Mouse (Mus musculus): ENCODE data around the gene Bclaf1. TPM values are rescaled to one million over a fixed set of nuclear protein-coding genes. Genes with fewer than 3 reads are reported as not detected.
A peak's percentile ranks its signal among the peaks of the same experiment; 100 is the strongest.

Bclaf1 gene
- polyA plus RNA-seq, 1 experiment from 2014 or later: 174 TPM

DNA sequence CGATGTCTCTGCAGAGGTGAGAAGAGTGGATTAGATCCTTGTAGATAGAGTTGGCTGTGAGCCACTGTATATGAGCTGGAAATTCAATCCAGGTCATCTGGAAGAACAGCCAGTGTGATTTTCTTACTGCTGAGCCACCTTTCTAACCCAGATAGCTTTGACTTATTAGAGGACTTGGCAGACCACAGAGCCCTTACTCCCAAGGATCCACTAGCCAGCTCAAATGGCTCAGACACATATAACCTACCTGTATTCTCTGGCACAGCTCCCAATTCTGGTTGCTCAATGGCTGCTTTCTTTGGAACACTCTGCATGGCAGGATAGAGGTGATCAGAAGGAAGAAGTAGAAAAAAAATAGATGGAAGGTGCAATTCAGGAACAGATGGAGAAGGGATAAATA lies 33.5 kb downstream of the Bclaf1 start:
- H3K9me3 ChIP-seq (replicated peaks): no peaks in the 10 kb centered on the region

DNA sequence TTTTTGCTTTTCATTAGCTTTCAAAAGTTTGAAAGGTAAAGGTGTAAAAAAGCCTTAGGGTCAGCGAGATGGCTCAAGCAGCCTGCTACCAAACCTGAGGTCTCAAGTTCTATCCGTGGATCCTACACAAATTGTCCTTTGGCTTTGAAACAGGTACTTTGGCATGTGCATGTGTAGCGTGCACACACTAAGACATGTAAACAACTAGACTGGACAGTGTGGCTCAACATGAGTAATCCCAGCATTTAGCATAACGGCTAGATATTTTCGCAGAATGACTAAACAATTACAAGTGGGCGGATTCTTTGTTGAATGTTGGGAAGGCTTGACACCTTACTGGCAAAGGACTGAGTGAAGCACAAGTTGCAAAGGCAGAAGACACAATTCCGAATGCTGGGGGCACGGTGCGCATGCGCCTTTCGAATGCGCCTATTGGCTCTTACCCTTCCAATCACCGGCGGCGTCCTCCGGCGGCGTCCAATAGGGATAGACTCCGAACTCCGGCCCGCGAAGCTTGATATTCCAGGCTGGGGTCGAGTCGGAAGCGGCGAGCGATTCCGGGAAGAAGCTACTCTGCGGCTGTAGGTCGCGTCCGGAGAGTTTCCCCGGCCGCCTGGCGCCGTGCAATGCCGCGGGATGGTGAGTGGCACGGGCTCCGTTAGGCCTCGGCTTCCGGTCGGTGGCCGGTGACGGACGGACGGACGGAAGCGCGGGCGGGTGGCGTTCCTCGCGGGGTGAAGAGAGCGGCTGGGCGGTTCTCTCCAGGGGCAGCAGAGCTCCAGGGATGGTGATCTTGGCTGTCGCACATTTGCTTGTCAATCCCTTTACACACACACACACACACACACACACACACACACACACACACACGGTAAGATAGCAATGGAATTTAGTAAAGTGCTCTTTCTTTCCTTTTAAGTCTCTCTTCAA lies 35.3 kb downstream of the Bclaf1 start, which contains the start of gene Mtfr2:
Mtfr2 (plus strand) TSS at position 486 of the 930 bp plus-strand sequence.
- Histone ChIP-seq H3K36me3 (peaks cover 37% of the 10 kb centered on the region), H3K4me1 (peaks cover 8% of the 10 kb centered on the region; the same call in 1 of the 2 replicates), H3K27me3 (ENCODE audit: low read depth, poor library complexity, severe bottlenecking) (no peaks in the 10 kb centered on the region), H3K9me3 (replicated peaks) (no peaks in the 10 kb centered on the region), H3K4me3 (peak within 1 kb of the TSS; percentile 84), H3K27ac (peak within 1 kb of the TSS; percentile 90)
- WGBS: 2% methylated on average over 51 of the region's 58 CpGs
- peak; percentile 95 for DNase-seq (ENCODE audit: low spot score)

More for the DNA sequence above, 33.5 kb downstream of the Bclaf1 start:
- Histone ChIP-seq H3K27ac (no peak overlapping the region), H3K36me3 (peaks cover 52% of the 10 kb centered on the region), H3K4me3 (no peak overlapping the region), H3K4me1 (peaks cover 8% of the 10 kb centered on the region; the same call in 1 of the 2 replicates), H3K27me3 (ENCODE audit: low read depth, poor library complexity, severe bottlenecking) (no peaks in the 10 kb centered on the region)
- WGBS: 100% methylated on average over 1 of the region's 1 CpGs
- DNase-seq (ENCODE audit: low spot score): no peak

DNA sequence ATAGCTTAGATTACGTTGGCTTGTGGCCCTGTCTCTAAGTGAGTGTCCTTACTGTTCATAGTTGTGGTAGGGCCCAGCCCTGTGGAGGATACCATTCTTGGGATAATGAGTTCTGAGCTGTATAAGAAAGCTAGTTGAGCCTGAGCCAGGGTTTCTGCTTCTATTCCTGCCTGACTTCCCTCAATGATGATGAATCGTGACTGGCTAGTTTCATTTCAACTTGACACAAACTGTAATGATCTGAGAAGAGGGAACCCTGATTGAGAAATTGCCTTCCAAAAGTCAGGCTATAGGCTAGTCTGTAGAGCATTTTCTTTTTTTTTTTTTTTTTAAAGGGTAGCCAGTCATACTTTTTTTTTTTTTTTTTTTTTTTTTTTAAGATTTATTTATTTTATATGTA lies 36.6 kb downstream of the Bclaf1 start:
- 0 out of 2 replicates have a peak overlapping the region, but pooled peaks have one; percentile 84 for H3K4me3 ChIP-seq
- H3K9me3 ChIP-seq (replicated peaks): no peaks in the 10 kb centered on the region
- no peak for DNase-seq (ENCODE audit: low spot score)
- H3K36me3 ChIP-seq: peaks cover 27% of the 10 kb centered on the region
- H3K4me1 ChIP-seq: peaks cover 8% of the 10 kb centered on the region; the same call in 1 of the 2 replicates
- WGBS: 92% methylated on average over 2 of the region's 2 CpGs
- H3K27ac ChIP-seq: no peak overlapping the region
- no peaks in the 10 kb centered on the region for H3K27me3 ChIP-seq (ENCODE audit: low read depth, poor library complexity, severe bottlenecking)

DNA sequence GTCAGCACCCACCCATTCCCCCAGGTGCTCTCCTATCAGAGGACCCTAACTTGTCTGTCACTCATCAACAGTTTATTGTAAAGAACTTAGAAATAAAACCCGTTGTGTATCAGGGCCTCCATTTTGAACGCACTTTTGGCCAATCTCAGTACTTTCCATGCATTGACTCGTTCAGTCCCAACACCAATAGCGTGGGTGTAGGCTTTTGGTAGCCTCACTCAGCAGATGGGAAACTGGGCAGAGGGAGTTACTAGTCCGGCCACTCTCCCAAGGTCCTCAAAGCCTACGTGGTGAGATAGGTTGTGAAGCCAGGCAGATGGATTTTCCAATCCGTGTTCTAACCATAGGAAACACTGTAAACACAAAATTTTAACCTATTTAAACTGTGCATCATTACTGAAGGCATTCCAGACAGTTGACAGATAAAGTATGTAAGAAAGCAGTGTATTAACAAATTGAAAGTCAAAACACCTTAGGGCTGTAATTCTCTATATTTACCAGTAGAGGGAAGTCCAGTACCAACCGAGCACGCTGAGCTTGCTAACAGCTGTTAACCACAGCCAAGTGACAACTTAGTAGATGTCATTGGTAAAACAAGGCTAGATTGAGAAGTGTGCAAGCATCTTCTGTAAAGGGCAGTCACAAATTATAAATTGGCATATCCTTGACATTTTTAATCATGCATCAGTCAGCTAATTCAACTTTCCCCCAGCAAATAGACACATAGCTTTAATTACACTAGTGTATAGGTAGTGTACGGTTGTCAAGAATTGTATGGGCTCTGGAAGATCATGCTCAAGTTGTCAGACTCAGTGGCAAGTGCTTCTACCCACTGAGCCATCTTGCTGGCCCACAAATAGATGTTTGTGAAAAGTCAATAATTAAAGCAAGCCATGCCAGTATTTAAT lies 49.5 kb downstream of the Bclaf1 start:
- WGBS: 63% methylated on average over 10 of the region's 10 CpGs
- Histone ChIP-seq H3K4me3 (no peak overlapping the region), H3K27me3 (ENCODE audit: low read depth, poor library complexity, severe bottlenecking) (no peaks in the 10 kb centered on the region), H3K9me3 (replicated peaks) (no peaks in the 10 kb centered on the region), H3K27ac (no peak overlapping the region), H3K36me3 (peaks cover 36% of the 10 kb centered on the region), H3K4me1 (no peaks in the 10 kb centered on the region)
- DNase-seq (ENCODE audit: low spot score): no peak

DNA sequence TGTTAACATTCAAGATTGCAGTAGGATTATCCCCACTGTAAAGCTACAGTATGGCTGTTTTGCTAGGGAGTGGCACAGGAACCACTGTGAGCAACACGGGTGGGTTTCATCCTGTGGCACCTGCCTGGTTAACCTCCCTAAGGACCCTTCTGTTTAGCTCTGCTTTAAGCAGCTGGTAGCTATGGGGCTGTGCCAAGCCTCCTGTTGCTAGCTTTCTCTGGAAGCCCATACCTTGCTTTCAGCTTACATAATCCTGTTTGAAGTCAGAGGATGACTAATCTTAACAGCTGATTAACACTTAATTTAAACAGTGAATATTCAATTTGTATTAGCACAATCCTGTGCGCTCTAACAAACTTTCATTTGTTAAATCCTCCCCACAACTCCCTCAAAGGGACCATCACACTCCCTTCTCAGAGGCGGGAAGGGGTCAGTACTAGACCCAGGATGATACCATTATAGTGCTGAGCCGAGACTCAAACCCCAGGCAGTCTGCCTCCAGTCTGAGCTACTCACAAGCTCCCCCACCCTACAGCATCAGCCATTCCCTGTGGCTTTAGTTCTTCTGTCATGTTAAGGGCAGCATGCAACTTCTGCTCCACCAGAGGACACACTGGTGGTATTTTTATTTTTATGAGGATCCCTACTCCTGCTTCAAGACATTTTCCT lies 50.3 kb downstream of the Bclaf1 start:
- no peaks in the 10 kb centered on the region for H3K27me3 ChIP-seq (ENCODE audit: low read depth, poor library complexity, severe bottlenecking)
- H3K4me3 ChIP-seq: no peak overlapping the region
- no peak overlapping the region for H3K27ac ChIP-seq
- WGBS: 71% methylated on average over 4 of the region's 4 CpGs
- no peak for DNase-seq (ENCODE audit: low spot score)
- no peaks in the 10 kb centered on the region for H3K9me3 ChIP-seq (replicated peaks)
- H3K36me3 ChIP-seq: peaks cover 28% of the 10 kb centered on the region
- H3K4me1 ChIP-seq: no peaks in the 10 kb centered on the region

DNA sequence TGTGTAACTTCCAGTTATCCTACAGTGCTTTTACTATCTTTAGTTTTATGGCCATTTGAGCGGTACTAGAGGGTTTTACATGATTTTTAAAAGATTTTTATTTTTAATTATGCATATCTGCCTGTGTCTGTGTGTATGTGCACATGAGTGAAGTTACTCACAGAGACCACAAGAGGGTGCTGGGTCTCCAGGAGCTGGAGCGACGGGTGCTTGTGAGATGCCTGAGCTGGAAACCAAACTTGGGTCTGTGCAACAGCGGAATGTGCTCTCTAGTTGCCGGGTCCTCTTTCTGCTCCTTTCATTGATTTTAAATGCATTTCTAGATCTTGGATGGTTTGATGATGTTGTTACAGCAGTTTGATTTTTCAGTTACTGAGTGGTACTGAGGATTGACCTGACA lies 59.8 kb downstream of the Bclaf1 start:
- DNase-seq (ENCODE audit: low spot score): no peak
- H3K4me3 ChIP-seq: no peak overlapping the region
- H3K4me1 ChIP-seq: no peaks in the 10 kb centered on the region
- no peaks in the 10 kb centered on the region; the same call in 1 of the 2 replicates for H3K9me3 ChIP-seq (replicated peaks)
- WGBS: 98% methylated on average over 5 of the region's 5 CpGs
- no peaks in the 10 kb centered on the region for H3K27me3 ChIP-seq (ENCODE audit: low read depth, poor library complexity, severe bottlenecking)
- no peak overlapping the region for H3K27ac ChIP-seq
- no peaks in the 10 kb centered on the region for H3K36me3 ChIP-seq

DNA sequence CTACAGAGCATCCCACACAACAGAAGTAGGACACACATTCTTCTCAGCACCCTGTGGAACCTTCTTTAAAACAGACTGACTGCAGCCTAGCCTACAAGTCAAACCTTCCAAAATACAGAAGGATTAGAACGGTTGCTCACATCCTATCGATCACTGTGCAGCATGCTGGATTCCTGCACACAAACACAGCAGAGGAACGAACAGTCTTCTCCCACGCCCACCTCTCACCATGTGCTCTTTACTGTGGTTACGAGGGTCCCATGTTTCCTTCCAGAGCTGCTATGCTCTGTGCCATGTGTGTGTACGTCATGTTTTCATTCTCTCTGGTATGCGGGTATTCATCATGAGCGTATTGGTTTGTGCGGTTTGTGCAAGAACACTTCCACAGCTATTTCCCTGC lies 65.4 kb downstream of the Bclaf1 start:
- no peak for DNase-seq (ENCODE audit: low spot score)
- WGBS: 93% methylated on average over 9 of the region's 9 CpGs
- no peaks in the 10 kb centered on the region for H3K27me3 ChIP-seq (ENCODE audit: low read depth, poor library complexity, severe bottlenecking)
- no peaks in the 10 kb centered on the region for H3K36me3 ChIP-seq
- H3K27ac ChIP-seq: no peak overlapping the region
- H3K4me3 ChIP-seq: no peak overlapping the region
- peaks cover 4% of the 10 kb centered on the region; the same call in 1 of the 2 replicates for H3K4me1 ChIP-seq
- H3K9me3 ChIP-seq (replicated peaks): no peaks in the 10 kb centered on the region

DNA sequence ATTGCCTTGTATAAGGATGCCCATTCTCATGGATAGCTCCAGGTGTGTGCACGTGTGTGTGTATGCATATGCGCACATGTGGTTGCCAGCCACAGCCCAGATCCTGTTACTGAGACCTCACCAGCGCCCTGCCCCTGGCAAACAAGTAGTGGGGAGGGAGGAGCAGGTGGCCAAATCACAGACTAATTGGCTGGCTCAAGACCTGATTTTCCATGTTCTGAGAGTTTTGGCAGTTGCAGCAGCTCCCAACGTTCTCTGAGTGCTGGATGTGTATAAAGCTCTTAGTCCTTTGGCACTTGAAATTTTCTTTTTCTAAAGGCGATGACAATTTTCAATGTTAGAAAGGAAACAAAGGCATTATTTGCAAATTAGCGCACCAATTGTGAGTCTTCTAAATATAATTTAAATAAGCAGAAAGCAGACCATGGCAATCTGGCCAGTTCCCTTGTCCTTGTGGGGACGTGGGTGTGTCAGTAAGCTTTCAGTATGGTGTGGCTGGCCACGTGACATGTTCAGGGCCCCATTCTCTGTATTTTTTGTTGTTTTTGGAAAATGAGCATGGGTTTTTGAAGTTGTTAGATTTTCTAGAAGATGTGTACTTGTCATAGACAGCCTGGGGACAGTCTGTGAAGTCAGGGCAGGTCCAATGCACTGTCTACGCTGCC lies 66.9 kb downstream of the Bclaf1 start:
- no peak for DNase-seq (ENCODE audit: low spot score)
- Histone ChIP-seq H3K9me3 (replicated peaks) (no peaks in the 10 kb centered on the region), H3K4me3 (no peak overlapping the region), H3K4me1 (peaks cover 10% of the 10 kb centered on the region; the same call in 1 of the 2 replicates), H3K27me3 (ENCODE audit: low read depth, poor library complexity, severe bottlenecking) (no peaks in the 10 kb centered on the region), H3K36me3 (no peaks in the 10 kb centered on the region), H3K27ac (no peak overlapping the region)
- 84% methylated on average over 9 of the region's 9 CpGs for WGBS

DNA sequence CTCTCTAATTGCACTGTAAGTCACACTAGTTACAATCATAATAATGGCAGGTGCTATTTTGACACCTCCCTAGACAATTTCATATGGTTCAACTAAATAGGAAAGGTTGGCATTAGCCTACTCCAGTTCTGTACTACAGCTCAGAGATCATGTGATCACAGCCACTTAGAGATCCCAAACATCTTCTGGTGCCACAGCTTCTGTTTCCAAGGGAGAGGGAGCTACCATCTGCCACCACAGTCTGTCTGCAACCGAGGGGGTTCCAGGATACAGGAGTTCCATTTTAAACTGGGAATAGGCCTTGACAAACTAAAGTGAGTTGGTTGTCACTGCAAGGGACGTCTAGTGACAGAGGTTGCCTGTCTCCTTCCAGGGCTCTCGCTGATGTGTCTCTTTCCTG lies 68.5 kb downstream of the Bclaf1 start:
- H3K27ac ChIP-seq: no peak overlapping the region
- 88% methylated on average over 3 of the region's 3 CpGs for WGBS
- DNase-seq (ENCODE audit: low spot score): no peak
- H3K27me3 ChIP-seq (ENCODE audit: low read depth, poor library complexity, severe bottlenecking): no peaks in the 10 kb centered on the region
- H3K36me3 ChIP-seq: no peaks in the 10 kb centered on the region
- H3K4me3 ChIP-seq: no peak overlapping the region
- H3K4me1 ChIP-seq: peaks cover 10% of the 10 kb centered on the region; the same call in 1 of the 2 replicates
- H3K9me3 ChIP-seq (replicated peaks): no peaks in the 10 kb centered on the region

DNA sequence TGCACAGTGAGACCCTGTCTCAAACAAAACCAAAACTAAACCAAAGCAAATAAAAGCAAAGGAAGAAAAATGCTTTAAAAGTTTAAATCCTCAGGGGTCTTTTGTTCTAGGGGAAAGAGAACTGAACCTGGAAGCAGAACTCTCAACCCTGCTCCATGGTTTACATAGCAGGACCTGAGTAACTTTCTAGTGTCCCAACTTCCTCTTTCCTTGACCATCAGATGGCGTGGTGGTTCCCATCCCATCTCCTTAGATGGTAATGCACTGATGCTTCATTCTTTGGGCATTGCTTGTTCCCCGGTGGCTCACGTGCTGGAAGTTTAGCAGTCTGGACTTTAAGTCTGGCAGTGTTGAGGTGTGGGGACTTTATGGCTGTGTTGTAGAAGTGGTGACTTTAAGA lies 69.1 kb downstream of the Bclaf1 start:
- no peaks in the 10 kb centered on the region for H3K36me3 ChIP-seq
- H3K27me3 ChIP-seq (ENCODE audit: low read depth, poor library complexity, severe bottlenecking): no peaks in the 10 kb centered on the region
- 75% methylated on average over 3 of the region's 3 CpGs for WGBS
- no peak overlapping the region for H3K27ac ChIP-seq
- peaks cover 10% of the 10 kb centered on the region; the same call in 1 of the 2 replicates for H3K4me1 ChIP-seq
- DNase-seq (ENCODE audit: low spot score): no peak
- H3K4me3 ChIP-seq: no peak overlapping the region
- no peaks in the 10 kb centered on the region for H3K9me3 ChIP-seq (replicated peaks)

DNA sequence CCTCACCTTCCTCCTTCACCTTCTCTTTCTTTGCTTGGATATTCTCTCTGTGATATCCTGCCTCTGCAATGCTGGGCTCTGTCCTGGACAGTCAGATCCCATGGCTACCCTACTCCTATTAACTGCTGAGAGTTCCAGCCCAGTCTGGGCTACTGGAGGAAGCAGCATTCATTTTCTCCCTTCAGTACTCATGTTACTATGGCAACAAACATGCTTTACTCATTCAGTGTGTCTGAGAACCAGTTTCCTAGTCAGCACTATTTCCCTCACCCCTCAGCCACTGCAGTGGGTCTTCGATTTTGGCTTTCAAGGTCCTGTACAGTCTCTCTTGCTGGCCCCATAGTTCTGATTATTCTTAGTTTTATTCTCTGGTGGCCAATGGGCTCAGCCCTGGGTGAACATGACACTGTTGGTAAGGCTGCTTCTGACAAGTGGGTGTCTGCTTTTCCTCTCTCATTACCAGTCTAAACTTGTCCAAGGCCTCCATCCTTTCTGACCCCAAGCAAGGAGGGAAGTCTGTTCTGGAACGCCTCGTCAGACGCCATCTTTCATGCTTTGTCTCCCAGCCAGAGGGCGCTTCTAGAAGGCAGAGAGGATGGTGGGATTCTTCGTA lies 70.6 kb downstream of the Bclaf1 start:
- H3K9me3 ChIP-seq (replicated peaks): no peaks in the 10 kb centered on the region
- no peak overlapping the region for H3K27ac ChIP-seq
- H3K4me3 ChIP-seq: no peak overlapping the region
- H3K36me3 ChIP-seq: no peaks in the 10 kb centered on the region
- DNase-seq (ENCODE audit: low spot score): no peak
- 82% methylated on average over 6 of the region's 6 CpGs for WGBS
- peaks cover 10% of the 10 kb centered on the region; the same call in 1 of the 2 replicates for H3K4me1 ChIP-seq
- no peaks in the 10 kb centered on the region for H3K27me3 ChIP-seq (ENCODE audit: low read depth, poor library complexity, severe bottlenecking)
